Mouse (Mus musculus) WW6 (cell line): Measurements from ENCODE around the gene Ccdc33.
A peak's percentile ranks its signal among the peaks of the same experiment; 100 is the strongest.

ENCODE experiments used
- DNase-seq: peaks from one replicate; pipeline ENCODE4 v3.0.0-alpha.2; 2013; ENCODE audit warnings: low read depth, low spot score

Ccdc33 gene

GRCm38 (mm10) chr9:58092581-58093269 lies 25.9 kb downstream of the Ccdc33 start:
- DNase-seq = no peak

- no peak for DNase-seq
Observed at GRCm38 (mm10) chr9:58091623-58092425, 26.8 kb downstream of the Ccdc33 start.

GRCm38 (mm10) chr9:58087277-58087998 lies 31.2 kb downstream of the Ccdc33 start:
- DNase-seq = no peak

DNA sequence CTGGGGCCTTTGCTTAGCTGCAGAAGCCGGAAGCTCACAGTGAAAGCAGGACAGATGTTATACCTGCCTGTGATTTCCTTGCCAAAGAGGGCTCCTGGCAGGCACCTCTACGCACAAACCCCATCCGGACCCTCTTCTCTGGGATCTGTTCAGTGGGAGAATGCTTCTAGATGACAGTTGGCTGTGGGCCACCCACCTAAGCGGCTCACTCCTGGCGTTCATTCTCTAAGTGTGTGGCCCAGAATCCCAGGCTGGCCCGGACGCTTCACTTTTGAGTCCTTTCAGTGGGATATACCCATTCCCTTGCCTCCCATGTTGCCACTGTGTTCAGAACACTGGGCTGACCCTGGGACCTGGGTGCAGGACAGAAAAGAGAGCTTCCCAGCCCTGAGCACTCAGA lies 31.8 kb downstream of the Ccdc33 start:
- DNase-seq = no peak

GRCm38 (mm10) chr9:58086203-58086602 lies 32.4 kb downstream of the Ccdc33 start:
- DNase-seq = no peak

DNA sequence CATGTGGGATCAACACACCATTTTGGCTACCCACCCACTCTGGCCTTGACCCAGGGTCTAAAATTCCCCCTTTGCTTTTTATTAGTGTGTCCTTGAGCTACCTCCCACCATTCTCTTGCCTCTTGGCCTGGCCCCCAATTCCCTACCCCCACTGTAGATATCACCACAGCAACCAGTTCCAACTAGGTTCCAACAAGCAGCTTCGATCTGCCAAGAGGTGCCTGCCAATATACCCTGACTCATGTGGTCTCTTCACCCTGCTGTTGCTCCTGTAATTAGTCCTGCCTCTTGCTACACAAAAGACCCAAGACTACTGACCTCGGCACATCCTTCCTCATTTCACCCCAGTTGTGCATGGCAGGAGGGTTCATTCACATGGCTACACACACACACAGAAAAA lies 33.5 kb downstream of the Ccdc33 start:
- no peak for DNase-seq

- DNase-seq = no peak
Observed at GRCm38 (mm10) chr9:58084586-58084985, 34.0 kb downstream of the Ccdc33 start.

DNA sequence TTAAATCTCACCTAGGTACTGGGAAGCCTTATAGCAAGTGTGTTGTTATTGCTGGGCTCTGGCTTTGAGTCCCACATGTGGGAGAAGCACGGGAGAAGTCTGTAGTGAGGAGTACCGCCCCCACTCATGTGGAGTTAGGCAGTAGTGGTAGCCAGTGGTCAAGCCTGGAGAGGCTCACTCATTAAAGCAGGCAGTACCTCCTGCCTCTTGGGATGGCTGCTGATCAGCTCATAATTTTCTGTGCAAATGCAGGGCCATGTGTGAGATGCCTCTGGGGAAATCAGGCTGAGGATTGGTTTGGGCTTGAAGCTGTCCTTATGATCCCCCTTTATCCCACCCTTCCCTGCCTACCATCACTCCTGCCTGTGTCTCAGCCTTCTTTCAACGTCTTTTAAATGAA lies 44.1 kb downstream of the Ccdc33 start:
- no peak for DNase-seq

DNA sequence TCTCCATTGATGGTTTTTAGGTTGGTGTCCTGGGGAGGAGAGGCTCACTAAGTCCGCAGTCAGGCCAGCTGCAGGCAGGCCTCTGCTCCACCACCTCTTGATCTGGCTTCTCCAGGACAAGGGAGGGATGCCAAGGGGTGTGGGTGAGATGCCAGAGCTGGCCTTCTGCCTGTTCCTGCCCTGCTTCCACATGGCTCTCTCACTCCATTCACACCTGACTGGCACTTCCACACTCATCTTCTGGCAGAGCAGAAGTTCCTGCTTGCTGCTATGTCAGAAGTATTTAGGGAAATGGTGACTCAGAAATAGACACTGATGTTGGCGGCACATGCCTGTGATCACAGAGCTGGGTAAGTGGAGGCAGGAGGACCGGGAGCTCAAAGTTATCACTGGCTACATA lies 51.1 kb downstream of the Ccdc33 start:
- no peak for DNase-seq

- no peak for DNase-seq
Observed at GRCm38 (mm10) chr9:58066731-58067095, 51.9 kb downstream of the Ccdc33 start.

GRCm38 (mm10) chr9:58065977-58066730 lies 52.5 kb downstream of the Ccdc33 start:
- no peak for DNase-seq

DNA sequence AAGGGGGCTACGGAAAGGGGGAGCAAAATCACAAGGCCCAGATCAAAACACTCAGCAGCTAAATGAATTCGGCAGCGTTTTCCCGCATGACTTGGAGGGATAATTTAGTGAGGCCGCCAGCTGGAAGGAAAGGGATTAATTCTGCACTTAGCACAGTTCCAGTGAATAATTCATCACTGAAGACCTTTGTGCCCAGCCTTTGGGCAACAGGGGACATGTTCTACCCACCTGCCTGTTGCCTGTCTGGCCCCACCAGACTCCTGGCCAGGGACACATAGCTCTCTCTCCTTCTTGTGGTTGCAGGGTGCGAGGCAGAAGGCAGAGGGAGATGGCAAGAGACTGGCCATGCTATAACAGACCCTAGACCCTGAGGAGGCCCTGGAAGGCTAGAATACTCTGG lies 53.1 kb downstream of the Ccdc33 start:
- DNase-seq = no peak

DNA sequence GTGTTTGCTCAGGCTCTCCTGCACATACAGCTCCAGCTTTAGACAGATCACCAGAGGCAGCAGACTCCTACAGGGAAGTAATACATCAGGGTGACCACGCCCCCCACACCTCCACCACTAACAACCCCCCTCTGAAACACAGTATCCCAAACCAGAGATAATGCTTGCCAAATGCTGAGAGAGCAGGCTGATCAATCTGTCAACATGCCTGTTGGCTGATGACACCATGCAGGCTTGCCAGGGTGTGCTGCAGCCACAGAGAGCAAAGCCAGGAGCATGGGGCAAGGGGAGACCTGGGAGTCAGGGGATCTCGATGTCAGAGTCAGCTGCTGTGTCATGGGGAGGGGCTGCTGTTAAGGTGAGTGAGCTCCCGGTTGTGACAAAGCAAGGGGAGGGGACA lies 55.1 kb downstream of the Ccdc33 start, which contains the start of gene Stra6:
Gene Stra6, plus strand, starts transcription at position 258 of the 400 bp plus-strand sequence.
- DNase-seq = no peak

DNA sequence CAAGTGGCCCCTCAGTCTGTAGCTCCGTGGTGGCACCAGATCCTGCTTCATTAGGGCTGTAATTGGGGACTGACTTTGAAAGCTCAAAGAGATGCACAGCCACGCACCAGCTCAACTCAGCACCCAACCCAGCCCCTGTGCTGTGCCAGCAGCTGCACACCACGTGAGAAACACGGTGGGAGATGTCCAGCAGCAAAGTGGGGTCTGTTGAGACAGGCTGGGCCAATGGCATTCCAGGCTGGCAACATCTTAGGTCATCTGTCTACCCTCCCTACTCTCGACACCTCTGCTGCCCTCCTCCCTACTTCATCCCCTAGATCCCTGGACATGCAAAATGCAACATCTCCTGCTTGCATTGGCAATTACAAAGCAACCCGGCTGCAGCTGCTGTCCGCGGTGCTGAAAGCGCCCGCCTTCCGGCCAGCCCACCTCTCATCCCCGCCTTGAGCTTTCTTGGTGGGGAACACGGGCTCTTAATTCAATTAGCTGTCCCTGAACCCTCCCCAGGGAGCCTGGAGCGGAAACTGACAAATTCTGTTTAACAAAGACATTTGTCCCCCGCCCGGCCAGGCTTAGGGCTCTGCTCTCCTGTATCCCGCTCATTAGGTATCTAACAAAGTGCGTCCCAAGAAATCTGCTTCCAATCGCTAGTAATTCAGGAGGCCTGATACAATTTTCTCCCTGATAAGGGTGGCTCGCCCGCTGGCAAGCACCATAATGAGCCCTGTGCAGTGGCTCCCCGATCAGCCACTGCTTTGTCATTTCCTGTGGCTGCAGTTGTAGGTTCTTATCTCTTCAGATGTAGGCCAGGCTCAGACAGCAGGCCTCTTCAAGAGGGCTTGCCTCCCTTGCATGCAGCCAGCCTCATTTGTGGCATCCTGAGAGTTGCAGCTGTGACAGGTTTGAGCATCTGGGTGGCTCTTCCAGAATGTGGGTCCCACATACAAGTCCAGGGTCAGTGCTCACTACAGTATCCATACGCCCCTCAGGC lies 57.7 kb downstream of the Ccdc33 start:
- DNase-seq = peak; percentile 29

DNA sequence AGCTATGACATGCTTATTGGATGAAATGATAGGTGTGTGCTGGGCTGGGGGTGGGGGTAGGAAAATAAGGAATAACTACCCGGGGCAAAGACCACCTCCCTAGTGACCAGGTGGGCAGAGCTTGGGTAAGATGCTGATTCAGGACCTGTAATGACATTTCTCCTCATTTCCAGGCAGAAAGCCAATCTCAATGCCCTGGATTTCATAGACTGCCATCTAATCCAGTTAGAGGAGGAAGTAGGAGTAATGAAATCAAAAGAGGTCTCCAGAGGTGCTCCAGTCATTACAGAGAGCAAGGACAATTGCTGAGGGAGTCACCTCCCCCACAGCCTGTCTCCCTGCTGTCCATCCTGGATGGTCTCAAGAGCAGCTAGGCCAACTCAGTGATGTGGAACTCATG lies 58.7 kb downstream of the Ccdc33 start:
- no peak for DNase-seq

- no peak for DNase-seq
Observed at GRCm38 (mm10) chr9:58055666-58056065, 63.0 kb downstream of the Ccdc33 start.

DNA sequence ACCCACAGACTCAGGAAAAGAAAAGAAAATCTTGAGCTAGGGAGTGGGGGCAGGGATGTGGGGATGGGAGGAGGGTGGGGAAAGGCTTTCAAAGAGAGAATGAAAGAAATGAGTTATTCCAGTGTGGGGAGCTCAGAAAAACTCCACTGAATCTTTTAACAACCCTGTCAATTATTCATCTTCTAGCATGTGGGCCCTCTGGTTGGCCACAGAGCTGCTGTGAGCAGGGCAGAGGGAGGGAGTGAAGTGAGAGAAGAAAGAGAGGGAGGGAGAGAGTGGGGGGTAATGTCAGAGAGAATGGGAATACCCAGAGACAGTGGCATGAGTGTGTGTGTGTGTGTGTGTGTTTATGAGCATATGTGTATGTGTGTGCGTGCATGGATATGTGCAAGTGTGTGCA lies 64.6 kb downstream of the Ccdc33 start:
- no peak for DNase-seq

- DNase-seq = no peak
Observed at GRCm38 (mm10) chr9:58053544-58053943, 65.1 kb downstream of the Ccdc33 start.

DNA sequence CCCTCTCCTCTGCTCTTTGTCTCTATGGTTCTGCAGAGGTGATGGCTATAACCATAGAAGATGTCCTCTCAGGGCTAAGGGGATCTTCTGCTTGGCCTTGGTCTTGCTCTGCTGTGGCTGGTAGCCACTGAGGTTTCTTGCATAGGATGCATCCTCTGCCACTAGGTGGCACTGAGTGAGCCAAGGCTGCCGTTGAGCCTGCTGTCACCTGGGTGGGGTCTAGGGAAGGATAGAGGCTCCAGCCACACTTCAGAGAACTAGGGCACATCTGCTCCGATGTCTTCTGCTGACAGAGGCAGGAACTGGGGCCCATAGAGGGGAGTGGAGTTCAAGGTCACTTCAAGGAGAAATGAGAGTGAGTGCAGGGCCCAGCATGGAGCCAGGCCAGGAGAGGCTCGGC lies 65.5 kb downstream of the Ccdc33 start:
- DNase-seq = no peak

- DNase-seq = no peak
Observed at GRCm38 (mm10) chr9:58051937-58052336, 66.7 kb downstream of the Ccdc33 start.

DNA sequence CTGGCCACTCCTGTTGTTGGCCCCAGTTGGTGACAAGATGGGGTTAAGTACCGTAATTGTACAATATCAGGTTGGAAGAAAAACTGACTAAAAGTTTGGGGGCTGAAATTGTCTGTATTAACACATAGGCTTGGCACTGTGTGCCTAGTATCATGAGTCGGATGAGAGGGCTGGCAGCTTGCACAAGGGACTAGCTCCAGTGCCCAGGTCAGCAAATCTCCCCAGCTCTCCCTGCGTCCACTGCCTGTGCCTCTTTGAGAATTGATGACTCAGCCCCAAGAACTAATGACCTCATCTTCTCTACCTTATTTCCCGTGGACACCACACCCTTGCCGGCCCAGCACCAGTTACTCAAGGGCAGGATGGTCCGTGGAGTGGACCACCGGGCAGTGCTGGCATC lies 68.8 kb downstream of the Ccdc33 start:
- no peak for DNase-seq
